Mouse (Mus musculus): ENCODE data around the gene Slc22a6.

The Slc22a6 gene

GRCm38 (mm10) chr19:8611358-8612123 lies 6.3 kb upstream of the Slc22a6 start:
- DNase-seq = peak; percentile 47

GRCm38 (mm10) chr19:8613111-8613510 lies 4.7 kb upstream of the Slc22a6 start:
- peak; percentile 59 for DNase-seq

GRCm38 (mm10) chr19:8614343-8614742 lies 3.5 kb upstream of the Slc22a6 start:
- no peak for DNase-seq

DNA sequence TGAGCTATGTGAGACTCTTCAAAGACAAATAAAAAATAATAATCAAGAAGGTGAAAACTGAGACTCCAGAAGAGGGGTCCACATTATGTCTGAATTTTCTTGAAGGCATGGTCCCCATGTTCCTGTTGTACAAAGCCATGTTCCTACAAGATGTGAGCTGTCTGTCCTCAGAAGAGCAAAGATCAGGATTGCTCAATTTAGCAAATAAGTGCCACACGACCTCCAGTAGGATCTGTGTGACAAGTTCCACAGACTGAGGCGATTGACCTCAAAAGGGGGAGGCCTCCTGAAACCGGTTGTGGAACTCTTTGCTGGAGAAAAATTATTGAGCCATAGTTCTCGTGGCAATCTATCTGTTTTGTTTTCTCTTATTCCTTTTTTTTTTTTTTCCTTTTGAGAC lies 1.5 kb upstream of the Slc22a6 start:
- DNase-seq = no peak

GRCm38 (mm10) chr19:8621098-8621497 lies 3.3 kb downstream of the Slc22a6 start:
- DNase-seq = no peak

DNA sequence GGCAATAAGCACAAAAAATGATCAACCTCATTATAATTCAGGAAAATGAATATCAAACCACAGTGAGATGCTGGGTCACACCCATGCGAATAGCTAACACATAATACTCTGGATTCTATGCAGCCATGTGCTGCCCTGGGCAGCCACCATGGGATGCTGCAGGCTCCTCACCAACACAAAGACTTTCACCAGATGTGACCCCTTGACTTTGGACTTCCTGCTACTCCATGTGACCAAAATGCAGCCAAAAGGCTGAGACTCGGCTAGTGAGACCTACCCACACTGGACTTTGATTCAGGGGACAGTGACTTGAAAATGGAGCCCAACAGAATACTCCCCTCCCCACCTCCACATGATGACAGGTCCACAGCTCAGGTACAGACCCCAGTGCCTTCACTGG lies 12.4 kb downstream of the Slc22a6 start:
- peak; percentile 61 for DNase-seq

DNA sequence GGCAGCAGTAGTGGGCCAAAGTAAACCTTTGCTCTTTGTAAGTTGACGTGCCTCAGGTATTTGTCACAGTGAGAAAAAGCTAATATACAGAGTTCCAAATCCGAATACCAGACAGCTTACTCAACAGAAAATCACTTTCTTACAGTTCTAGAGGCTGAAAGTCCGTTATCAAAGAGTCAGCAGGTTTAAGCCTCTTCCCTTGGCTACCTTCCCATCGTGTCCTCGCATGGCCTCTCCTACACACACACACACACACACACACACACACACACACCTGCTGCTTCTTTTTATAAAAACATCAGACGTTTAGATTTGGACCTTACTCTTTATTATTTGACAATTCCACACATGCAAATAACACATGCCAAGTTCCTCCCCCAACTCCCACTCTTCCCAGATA lies 13.0 kb downstream of the Slc22a6 start:
- DNase-seq = peak; percentile 55

DNA sequence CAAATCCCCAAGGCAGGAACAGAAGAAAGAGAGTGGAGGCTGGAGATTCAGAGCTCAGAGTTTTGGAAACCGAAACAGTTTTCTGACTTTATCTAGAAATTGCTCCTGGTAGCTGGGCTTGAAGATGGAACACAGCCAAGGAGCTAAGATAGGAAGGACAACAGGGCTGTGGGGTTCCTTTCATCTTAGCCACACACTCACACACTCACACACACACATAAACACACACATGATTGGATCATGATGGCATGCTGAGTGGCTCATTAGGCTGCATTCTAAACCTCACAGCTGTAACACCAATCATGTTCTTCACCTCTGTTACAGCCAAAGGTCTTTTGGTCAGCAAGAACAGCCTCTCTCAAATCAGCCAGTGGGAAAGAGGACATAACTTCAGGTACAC lies 14.2 kb downstream of the Slc22a6 start:
- no peak for DNase-seq

DNA sequence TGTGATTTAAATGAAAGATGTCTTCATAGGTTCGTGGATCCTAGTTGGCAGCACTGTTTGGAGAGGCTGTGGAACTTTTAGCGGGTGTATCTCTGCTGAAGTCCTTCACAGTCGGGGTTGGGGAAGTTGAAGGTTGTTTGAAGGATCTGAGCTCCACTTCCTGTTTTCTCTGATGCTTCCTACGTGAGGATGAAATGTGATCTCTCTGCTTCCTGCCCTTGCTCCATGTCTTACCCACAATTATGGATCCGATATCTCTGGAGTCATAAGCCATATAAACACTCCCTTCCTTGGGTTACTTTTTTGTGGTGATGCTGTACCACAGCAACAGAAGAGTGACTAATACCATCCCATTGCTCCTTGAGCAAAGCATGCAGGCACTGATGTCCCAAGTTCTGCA lies 24.2 kb downstream of the Slc22a6 start:
- DNase-seq = no peak

DNA sequence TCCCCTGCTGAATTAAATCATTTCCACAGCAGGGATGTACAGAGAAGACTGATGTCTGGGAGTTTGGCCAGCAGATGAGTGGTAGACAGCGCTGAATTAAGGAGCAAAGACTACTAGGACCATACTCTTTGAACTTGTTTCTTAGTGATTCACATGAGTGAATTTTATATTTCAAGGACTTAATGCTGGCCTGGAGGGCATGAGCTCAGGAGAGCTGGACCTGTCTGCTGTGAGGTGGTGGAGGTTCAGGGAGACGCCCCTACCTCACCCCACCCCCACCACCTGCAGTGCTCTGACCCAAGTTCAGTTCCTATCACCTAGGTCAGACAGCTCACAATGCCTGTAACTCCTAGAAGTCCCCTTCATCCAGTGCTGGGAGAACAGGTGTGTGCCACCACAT lies 28.6 kb downstream of the Slc22a6 start:
- DNase-seq = peak; percentile 26

GRCm38 (mm10) chr19:8655833-8656232 lies 38.0 kb downstream of the Slc22a6 start:
- peak; percentile 15 for DNase-seq

GRCm38 (mm10) chr19:8656341-8656740 lies 38.5 kb downstream of the Slc22a6 start:
- DNase-seq = peak; percentile 41

- no peak for DNase-seq
Observed at GRCm38 (mm10) chr19:8661821-8662307, 44.0 kb downstream of the Slc22a6 start.

DNA sequence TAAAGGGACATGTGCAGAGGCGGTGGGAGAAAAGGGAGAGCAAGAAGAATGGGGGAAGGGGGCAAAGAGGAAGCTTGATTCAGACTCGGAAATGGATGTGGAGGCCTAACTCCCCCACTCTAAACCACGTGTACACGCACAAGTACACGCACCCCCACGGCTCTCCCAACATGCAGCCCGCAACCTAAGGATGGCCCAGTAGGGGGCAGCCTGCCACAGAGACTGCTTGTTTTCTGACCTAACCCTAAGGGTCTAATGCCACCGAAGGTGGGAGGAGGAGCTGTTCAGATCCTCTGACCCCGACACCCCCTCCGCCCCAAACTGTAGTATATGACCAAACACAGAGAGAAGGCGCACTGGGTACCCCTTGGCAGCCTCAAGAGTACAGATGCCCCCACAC lies 44.5 kb downstream of the Slc22a6 start:
- DNase-seq = peak; percentile 46

GRCm38 (mm10) chr19:8663360-8663839 lies 45.6 kb downstream of the Slc22a6 start, which contains the start of gene Chrm1:
Gene Chrm1 (plus strand): TSS chr19:8663789.
- no peak for DNase-seq

GRCm38 (mm10) chr19:8663911-8664421 lies 46.1 kb downstream of the Slc22a6 start:
- DNase-seq = no peak

GRCm38 (mm10) chr19:8664859-8665258 lies 47.0 kb downstream of the Slc22a6 start:
- no peak for DNase-seq

DNA sequence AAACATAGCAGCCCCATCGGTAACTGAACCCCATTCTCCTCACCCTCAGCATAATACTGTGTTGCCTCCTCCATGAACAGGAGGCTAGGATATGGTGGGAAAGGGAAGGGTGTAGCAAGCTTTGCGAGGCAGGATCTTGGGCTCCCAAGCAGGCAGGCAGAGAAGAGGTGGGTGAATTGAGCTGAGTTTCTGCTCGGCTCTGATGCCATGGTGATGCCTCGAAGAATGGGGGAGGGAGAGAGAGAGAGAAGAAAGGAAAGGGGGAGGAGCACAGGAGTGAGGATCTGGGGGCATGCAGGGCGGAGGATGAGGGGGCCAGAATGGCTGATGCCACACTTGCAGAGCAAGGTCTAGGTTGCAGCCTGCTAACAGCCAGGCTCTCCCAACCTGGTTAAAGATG lies 47.9 kb downstream of the Slc22a6 start:
- DNase-seq = no peak

DNA sequence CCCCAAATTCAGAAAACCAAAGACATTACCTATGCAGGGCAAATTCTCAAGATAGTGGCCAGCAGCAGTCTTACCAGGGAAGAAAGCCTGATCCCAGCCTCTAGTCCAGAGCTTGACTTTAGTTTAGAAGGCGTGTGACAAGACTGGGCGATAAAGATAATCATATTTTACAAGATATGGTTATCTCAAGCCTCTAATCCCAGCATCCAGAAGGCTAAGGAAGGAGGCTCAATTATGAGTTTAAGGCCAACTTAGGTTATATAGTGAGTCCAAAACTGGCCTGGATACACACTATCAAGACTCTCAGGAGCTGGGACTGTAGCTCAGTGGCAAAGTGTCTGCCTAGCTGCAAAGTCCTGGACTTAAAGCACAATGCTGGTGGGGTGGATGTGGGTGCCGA lies 55.0 kb downstream of the Slc22a6 start:
- DNase-seq = no peak

GRCm38 (mm10) chr19:8673336-8674063 lies 55.7 kb downstream of the Slc22a6 start:
- DNase-seq = no peak

All from kidney, postnatal 14 days (tissue).